Mouse (Mus musculus) CD8-positive naive resting alpha-beta T cell, adult 57 days (primary cell): Measurements from ENCODE around the gene Rplp1. TPM values are rescaled to one million over a fixed set of nuclear protein-coding genes. Genes with fewer than 3 reads are reported as not detected.

Experiments used
- total RNA-seq: library from RNA; stranded (reverse); gene quantifications from one replicate; pipeline ENCODE4 v1.2.4, GENCODE M21; 2023

The Rplp1 gene
- 9,921 TPM for total RNA-seq

DNA sequence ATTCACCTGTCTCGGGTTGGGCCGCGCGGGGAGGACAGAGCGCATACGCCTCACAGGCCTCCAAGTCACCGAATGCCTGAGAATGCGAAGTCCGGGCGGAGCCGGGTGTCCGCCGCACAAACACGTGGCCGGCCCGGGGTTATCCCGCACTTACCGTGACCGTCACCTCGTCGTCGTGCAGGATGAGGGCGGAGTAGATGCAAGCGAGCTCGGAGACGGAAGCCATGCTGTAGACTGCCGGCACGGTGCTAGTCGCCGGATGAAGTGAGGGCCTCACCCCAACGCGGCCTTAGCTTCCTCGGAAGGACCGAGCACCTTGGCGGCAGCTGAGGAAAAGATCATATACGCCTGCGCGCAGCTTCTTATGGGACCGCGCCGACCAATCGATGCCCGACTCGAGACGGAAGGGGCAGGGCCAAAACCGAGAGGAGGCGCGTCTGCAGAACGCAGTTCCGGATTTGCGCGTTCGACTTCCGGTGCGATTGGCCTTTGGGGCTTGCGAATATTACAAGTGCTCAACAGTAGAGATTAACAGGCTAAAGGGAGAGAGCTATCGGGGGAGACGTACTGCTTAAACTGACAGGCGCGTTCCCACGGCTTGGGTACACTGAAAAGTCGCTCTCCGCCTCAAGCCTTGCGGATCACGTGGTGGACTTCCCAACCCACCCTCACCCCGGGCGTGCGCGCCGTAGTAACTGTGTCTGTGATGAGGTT lies at the start of gene Rplp1:
Gene Rplp1, minus strand, starts transcription at position 340 of the 714 bp plus-strand sequence.

DNA sequence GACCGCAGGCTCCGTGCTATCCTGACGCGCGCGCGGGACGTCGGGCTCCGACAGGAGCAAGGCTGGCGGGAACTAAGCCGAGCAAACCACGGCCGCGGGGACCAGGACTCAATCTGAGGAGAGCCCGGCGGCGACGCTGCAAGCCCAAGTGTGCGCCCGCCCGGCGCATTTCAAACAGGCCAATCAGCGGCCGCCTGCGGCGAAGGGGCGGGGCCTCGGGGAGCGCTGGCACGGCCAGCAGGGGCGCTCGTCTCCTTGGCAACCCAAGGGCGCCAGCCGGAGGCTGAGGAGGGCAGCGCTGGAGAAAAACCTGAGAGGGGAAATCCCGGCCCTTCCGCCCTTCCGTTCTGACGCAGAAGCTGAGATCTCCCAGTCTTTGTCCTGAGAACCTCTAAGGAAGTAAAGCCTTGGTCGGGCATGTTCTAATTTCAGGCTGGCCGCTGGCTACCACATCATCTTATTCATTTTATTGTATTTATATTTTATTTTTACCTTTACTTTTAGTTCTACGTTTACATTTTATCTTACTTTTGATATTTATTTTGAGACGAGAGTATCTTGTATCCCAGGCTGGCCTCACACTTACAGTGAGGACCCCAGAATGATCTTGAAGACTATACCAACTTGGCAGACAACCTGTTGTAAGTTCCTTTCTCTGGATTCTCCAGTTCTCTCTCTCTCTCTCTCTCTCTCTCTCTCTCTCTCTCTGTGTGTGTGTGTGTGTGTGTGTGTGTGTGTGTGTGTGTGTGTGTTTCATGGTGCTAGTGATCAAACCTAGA lies 32.5 kb upstream of the Rplp1 start, which contains the start of gene Kif23:
Gene Kif23, minus strand, starts transcription at position 152 of the 779 bp plus-strand sequence.

Other genes with a start within 250 kb of the Rplp1 start
- gene Kif23, start 32.2 kb upstream of the Rplp1 start, total RNA-seq: 47.8 TPM
- gene Paqr5, start 112.3 kb upstream of the Rplp1 start, total RNA-seq: not detected
- gene Glce, start 208.1 kb upstream of the Rplp1 start, total RNA-seq: 7.5 TPM